Mouse (Mus musculus): ENCODE measurements around the gene Dbnl.

Gene Dbnl

DNA sequence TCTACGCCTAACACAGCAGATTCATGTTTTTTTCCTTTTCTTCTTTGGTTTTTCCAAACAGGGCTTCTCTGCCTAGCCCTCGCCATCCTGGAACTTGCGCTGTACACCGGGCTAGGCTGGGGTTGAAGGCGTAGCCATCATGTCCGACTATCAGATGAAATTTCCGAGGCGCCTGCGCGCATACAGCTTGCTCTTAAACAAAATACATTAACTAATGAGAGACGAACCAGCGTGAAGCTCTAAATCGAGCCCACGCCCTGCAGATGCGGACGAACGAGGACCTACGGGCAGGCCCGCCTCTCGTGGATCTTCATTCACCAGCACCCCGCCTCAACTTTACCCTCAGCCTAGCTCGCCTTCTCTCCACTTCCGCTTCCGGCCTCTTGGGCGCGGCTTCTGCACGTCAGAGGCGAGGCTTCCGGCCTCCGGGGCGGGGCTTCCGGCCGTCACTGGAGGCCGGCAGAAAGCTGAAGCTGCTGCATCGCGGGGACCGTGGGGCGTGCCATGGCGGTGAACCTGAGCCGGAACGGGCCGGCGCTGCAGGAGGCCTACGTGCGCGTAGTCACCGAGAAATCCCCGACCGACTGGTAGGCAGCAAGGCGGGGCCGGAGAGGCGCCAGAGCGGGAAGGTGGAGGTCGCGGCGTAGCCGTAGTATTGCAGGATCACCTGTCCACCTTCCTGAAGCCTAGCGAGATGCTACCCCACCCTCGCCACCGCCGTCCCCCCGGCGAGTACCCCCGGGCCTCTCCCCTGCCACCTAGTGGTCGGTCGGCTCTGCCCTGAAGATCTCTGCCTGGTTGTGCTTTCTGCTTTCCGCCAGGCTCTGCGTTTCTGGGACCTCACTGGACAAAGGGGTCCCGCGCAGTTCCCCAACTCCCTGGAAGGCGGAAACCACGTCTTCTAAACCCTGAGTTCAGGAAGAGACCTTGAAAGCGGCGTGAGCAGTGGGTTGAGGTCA is at the start of gene Dbnl:
Gene Dbnl, plus strand, starts transcription at position 433 of the 959 bp plus-strand sequence.
- peak; percentile 97 to 98 for DNase-seq

DNA sequence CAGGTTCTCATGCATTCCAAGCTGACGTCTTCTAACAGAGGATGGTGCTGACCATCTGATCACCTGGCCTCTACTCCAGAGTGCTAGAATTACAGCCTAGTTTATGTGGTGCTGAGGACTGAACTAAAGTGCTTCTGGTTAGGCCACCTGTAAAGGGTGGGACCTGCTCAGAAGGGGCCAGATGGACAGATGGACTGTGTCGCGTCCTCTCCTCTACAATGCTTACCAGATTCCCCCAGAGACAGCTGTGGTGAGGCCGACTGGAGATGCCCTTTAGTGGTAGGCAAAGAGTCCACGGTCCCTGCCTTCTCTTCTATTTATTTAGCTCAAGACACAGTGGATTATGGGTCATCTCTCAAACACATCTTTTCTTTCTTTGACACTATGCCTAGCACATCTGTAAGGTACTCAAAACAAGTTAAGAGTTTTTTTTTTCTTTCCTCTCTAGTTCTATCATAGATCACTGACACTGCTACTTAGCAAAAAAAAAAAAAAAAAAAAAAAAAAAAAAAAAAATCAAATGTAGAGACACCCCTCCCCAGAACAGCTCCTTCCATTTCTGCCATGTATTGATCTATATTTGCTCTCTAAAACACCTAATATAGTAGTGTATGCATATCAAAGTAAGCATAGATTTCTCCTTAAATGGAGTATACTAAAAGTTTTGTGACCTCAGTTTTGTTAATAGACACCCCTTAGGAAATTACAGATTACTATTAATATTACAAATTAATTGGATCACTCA is 49.2 kb upstream of the Dbnl start:
- no peak for DNase-seq

DNA sequence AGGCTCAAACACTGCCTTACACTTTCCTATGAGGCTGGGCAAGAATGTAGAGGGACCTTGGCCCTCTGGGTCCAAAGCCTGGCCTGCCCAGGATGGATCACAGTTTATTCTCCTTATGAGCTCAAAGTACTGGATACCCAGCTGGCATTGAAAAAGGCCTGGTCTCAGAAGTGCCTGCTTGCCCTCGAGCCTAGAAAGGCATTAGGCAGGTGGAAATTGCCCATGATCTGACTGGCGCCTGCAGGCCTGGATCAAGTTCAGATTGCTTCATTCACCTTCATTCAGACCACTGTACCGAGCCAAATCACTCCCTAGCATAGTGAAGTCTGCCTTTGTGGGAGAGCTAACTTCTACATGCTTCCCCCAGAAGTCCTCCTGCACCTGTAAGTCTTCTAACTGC is 48.4 kb upstream of the Dbnl start:
- DNase-seq, result no peak

DNA sequence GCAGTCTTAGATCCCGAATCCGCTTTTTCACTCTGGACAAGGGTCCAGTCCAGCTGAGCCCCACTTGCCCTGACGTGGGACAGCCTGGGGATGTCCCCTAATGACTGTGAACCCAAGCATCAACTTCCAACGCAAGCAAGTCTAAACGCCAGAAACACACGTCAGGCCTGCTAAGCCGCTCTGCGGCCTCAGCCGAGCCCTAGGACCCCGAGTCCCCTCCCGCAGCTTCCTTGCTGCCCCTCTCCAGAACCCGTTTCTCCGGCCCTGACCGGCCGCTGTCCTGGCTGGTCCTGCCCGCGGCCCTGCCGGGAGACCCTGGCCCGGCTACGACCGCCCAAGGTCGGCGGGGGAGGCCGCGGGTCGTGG is 47.7 kb upstream of the Dbnl start:
- no peak for DNase-seq

DNA sequence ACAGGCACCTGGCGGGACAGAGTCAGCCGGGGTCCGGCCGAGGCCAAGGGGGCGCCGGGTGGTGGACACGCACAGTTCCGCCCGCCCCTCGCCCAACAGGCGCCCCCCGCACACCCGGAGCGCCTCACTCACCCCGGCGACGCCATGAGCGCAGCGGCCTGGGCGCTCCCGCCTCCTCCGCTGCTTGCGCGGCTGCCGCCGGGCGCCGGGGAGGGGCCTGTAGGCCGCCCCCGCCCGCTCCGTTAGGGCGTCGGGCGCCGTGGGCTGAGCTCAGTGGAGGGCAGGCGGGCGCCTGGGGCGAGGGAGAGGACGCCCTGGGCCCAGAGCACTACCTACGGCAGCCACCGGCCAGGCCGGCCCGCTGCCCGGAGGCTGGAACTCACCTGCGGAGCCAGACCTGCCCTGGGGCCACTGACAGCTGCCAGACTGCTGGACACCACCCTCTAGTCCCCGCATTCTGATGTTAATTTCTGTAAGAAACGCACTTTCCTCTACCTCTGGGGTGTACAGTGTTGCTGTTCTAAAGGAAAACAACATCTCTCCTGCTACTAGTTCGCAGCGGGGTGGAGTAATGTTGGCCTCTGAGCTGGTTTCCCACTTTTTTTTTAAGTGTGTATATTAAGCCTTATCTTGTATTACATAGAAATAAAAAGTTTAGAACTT is 47.2 kb upstream of the Dbnl start:
- DNase-seq, result peak; percentile 81 to 84

DNA sequence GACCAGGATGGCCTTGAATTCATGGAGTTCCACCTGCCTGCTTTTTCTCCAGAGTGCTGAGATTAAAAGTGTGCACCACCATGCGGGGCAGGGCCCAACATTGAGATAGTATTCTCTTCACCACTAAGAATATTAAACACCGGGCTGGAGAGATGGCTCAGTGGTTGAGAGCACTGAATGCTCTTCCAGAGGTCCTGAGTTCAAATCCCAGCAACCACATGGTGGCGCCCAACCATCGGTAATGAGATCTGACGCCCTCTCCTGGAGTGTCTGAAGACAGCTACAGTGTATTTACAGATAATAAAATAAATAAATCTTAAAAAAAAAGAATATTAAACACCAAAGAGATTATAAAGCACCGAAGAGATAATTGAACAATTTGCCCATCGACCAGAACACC is 46.2 kb upstream of the Dbnl start:
- DNase-seq, result peak in 1 of 2 experiments; percentile 29

DNA sequence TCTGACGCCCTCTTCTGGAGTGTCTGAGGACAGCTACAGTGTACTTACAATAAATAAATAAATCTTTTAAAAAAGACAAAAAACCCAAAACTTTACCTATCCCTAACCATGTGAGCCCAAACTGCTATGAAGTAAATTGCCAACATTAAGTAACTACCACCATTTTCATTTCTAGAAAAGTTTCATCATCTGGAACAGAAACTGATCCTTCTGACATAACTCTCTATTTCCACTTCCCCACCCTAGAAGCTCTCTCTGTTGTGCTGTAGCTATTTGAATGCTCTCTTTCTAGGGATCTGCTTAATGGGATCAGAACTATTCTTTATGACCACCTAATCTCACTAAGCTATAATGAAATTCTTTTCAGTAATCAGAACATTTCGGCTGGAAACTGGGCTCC is 43.3 kb upstream of the Dbnl start:
- DNase-seq, result no peak

DNA sequence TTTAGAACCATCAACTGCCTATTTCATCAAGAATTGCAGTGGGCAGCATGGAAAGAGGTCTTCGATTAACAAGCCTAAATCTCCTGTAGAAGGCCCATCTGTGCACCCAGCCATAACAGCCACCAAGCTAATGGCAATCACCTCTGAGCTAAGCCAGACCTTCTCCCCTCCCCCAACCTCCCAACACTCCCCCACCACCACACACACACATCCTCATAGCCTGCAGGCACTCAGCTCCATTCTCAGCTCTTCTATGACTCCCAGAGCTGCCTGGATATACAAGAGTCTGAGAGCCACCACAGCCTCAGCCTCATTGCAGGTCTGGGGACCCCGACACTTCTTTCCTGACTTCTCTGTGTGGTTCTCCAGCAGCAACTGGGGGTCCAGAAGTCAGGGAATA is 34.5 kb upstream of the Dbnl start:
- DNase-seq, result no peak

DNA sequence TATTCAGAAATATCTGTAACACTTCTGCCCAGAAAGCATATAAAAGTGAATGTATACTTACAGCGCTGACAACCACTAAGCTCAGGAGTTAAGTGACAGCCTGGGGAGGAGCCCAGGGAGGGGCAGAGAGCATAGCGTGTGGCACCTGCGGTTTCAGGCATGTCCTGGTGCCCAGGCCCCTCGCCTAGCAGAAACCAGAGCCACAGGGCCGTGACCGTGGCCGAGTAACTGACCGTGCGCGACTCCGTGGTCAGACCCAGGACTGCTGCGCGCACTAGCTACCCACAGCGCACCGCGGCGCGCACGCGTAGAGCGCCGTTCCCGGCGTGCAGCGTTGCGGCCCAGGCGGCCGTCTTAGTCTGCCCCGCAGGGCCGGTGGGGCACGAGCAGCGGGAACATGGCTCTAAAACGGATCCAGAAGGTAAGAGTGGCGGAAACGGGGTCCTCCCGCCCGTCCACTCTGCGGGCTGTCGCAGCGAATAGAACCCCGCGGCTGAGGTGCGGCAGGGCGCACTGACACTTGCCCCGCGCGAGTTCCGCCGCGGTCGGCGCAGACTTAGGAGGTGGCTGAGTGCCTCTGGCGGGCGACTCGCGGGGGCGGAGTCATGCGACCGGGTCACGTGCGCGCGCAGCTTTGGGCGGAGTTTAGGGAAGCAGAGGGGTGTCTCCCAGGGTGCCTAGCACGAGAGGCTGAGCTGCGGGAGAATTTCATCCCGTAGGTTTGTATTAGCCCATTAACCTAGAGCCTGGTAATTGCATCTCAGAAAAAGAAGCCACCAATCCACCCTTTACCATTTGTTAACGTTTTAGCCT is 26.3 kb upstream of the Dbnl start, which contains the start of gene Urgcp:
Gene Urgcp, minus strand, starts transcription at position 557 of the 813 bp plus-strand sequence.
- peak; percentile 94 to 95 for DNase-seq

DNA sequence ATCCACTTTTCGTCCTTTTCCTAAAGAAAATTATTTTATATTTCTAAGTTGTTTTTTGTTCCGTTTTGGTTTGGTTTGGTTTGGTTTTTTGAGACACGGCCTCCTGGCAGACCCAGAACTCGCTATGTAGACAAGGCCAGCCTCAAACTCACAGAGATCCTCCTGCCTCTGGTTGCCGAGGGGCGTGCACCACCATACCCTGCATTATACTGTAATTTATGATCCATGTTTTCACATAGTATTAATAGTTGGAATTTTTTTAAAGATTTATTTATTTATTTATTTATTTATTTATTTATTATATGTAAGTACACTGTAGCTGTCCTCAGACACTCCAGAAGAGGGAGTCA is 25.7 kb upstream of the Dbnl start:
- no peak for DNase-seq

DNA sequence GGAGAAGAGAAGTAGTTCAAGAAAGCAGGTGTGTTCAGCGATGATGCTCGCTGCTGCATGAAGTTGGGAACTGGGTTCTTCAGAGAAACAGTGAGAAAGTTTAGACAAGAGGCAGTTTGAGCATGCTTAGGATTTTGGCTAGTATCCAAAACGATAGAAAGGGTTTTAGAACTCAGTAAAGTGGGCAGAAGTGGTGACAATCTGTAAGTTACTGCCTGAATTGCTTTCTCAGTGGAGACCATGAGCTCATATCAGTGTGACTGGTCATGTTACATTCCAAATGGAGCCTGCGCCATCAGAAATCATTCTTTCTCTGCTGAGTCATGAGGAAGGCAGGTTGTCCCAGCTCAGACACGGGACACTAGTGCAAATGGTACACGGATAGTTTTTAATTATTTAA is 22.3 kb upstream of the Dbnl start:
- DNase-seq, result no peak

DNA sequence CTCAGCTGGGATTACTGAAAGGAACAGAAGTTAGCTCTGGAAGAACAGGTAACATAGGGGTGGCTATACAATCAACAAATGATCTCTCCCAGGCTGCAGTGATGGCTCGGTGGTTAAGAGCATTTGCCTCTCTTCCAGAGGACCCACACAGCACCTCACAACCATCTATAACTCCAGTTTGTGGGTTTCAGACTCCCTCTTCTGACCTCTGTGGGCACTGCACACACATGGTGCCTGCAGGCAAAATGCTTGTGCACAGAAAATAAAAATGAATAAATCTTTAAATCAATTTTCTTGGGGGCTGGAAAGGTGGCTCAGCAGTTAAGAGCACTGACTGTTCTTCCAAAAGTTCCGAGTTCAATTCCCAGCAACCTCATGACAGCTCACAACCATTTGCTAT is 9.8 kb upstream of the Dbnl start:
- DNase-seq, result no peak

DNA sequence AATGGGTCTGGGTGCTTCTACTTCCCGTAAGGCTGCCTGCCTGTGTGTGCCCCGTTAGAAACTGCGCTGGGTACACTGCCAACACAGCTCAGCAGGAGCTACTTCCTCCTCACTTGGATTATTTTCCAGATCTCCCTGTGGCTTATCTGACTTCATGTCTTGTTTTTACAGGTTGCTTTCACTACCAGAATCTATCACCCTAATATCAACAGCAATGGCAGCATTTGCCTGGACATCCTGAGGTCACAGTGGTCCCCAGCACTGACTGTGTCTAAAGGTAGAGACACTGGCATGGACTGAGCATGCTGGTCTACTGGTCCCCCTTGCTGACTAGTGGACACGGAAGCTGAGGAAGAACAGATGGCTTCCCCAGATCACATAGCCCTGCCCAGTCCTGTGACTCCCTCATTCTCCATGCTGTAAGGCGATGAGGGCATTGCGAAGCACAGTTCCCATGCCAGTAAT is 8.2 kb upstream of the Dbnl start:
- DNase-seq, result no peak

DNA sequence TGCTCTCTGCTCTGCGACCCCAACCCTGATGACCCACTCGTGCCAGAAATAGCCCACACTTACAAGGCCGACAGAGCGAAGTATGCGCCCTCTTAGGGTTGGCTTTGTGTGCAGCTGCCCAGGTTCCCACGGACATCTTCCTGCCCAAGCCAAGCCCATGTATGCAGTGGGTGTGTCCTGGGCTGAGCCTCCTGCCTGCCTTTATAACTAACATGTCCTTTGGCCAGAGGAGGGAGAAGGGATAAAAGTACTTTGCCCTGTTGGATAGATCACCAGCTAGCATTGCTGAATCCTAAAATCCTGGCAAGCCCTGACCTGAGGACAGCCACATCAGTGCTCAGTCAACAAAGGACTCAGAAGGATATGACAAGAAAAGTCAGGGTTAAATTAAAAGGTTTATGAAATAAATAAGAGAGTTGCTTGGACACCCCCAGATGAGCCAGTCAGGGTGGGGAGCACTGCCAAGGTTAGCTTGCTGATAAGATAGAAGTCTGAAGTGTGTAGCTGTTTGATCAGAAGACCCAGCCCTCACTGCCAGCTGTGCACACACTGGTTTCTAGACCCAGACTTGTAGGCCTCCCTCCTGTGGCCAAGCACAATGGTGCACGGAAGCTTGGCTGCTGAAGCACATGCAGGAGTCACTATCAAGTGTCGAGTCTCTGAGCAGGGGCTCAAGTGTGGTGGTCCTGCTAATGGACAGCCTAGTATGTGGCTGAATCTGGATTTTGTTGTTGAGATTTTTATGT is 5.9 kb upstream of the Dbnl start:
- DNase-seq, result no peak

DNA sequence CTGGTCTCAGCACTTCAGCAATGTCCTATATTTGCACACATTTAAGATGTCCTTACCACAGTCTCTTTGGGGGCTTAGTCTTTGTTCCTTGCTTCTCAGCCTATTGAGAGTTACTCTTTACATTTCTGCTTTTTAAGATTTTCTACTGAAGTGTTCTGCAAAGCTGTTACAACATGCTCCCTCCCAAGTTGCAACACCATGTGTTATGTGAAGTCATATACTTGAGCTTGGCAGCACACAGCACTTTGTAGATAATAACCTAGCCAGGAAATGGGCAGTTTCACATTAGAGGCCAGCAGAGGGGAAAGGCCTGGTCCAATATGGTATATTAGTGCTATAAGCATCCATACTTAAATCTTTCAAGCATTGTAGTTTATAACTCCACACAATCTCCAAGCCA is 2.6 kb upstream of the Dbnl start:
- peak; percentile 55 to 64 for DNase-seq

DNA sequence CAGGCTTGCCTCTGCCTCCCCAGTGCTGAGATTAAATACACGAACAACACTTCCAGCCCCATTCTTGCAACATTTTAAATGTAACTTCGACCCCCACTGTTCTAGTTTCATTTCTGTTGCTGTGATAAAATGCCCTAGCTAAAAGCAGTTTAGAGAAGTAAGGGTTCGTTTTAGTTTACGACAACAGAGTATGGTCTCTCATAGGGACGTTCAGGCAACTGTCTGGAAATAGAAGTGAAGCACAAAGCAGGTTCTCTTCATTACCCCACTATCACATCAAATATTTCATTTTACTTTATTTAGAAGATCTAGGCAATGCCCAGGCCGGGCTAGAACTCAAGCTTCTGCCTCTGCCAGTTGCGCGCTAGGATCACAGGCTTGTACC is 625 bp upstream of the Dbnl start:
- DNase-seq, result no peak

DNA sequence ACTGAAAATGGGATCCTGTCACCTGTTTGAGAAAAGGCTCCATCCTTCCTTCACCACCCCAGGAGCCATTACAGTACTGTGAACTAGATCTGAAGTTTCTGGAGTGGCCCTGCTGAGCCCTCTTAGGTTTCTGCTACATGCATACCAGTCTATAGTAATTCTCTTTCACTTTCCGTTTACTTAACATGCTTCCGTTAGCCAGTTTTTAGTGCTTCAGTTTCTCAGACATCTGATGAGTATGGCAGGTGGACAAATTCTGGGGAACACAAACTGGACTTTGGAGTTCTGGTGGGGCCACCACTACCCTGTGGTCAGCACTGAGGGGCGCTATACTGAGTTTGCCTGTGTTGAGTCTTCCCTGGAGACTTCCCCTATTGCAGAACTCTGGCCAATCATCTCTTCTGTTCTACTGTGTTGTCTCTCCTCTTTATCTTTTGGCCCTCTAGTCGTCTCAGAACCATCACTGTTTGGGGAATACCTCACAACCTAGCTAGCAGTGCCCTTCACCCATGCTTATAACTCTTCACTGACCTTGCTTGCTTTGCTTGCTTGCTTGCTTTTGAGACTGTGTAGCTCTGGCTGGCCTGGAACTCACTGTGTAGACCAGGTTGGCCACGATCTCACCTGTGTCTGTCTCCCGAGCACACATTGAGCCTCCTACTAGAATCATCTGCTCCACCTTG is 924 bp downstream of the Dbnl start:
- peak in 1 of 2 experiments; percentile 31 for DNase-seq

DNA sequence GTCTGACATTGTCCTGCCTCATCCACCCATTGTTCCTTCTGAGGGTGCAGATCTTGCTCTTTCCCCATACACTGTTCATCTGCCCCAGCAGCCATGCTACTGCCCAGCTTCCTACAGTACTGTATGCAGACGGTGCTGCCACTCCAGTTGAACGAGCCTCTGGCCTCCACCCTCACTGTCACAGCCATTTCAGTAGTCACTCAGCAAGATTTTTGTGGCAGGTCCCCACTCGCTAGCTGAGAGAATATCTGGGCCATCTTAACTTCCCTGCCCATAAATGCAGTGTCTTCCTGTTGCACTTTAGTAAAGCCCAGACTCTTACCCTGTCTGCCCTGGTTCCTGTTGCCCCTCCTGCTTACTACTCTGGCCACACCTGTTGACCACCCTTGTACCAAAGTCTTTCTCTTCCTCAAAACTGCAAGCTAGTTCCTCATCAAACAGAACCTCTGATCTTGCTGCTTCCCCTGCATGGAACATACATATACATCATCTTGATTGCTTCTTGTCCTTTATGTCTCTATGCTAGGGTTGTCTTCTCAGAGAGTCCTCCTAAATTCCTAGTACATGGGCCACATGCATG is 1.6 kb downstream of the Dbnl start:
- DNase-seq, result no peak

DNA sequence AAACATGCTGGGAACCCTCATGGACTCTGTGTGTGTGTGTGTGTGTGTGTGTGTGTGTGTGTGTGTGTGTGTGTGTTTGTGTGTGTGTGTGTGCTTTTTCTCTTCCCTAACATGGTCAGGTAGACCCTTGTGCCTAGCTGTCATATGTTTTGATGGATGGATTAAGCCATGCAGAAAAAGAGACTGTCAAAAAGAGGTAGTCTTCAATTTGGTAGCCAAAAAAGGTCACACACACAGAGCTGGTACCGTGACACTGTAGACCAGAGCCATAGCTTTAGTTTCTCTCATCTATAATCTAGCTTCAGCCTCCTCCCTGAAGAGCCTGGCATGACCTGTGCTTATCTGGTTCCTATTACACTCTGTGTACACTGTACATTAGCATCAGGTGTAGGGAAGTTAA is 2.1 kb downstream of the Dbnl start:
- no peak for DNase-seq

DNA sequence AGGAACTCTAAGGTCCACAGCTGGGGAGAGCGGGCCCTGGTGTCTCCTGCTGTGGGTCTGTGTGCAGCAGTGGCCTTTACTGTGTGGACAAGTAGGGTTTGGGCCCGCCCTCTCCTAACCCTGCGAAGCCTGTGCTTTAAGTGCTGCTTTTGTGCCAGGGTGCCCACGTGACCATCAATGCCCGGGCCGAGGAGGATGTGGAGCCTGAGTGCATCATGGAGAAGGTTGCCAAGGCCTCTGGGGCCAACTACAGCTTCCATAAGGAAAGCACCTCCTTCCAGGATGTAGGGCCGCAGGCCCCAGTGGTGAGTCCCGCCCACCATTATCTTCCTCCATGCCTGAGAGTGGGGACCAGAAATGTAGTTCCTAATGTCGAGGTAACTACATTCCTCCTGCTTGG is 7.0 kb downstream of the Dbnl start:
- DNase-seq, result peak in 1 of 2 experiments; percentile 27

DNA sequence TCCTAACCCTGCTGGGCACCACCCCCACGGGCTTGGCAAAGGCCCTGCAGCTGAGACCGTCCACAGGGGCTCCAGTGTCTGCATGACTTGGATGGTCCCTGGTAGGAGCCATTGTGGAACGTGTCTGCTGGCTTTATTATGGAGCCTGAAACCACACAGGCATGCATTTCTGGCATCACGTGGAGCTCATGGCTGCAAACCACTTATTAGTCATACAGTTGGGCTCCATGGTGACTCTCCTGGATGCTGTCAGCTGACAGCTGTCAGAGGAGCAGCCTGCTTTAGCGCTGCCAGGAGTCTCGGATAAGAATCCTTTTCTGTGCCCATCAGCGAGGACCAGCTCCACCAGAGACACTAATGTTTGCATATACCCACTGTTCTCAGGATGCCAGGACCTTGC is 7.4 kb downstream of the Dbnl start:
- DNase-seq, result no peak
